Mouse (Mus musculus) testis, postnatal 10 days (tissue): Measurements from ENCODE around the gene Entpd3.
"Not testable (repeated sequence)": the region's sequence is repeated elsewhere in the genome, so short reads cannot be mapped to it uniquely, and the experiment has no call there.

Experiments
- DNase-seq: peaks from one replicate; pipeline ENCODE4 v3.0.0; 2021; ENCODE audit warnings: low spot score

Entpd3 gene

DNA sequence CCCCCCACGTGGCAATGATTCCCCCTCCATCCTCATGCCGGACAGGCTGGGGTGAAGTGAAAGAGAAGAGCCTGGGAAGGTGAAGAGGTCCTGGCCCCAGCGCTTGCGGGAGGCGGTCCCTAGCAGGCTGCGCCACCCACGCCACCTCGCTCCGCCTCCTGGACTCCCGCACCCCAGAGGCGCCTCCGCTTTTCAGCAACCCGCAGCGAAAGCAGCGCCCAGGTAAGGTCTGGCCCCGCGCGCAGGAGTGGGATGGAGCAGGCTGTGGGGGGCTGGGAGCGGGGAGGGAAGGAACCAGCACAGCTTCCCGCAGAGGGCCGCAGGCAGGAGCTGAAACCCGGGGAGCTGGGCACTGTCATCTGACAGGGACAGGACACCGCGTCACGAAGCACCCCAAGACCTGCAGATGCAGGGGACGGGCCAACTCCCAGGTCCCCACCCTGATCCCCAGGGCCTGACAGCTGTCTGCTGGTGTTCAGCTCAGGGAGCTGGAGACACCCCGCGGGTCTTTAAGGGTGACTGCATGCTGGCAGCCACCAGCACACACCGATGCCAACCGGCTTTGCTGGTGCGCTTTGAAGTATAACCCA, at the start of gene Entpd3:
Gene Entpd3 (plus strand): TSS at position 157 of the 590 bp plus-strand sequence.
- DNase-seq: peak; percentile 52

DNA sequence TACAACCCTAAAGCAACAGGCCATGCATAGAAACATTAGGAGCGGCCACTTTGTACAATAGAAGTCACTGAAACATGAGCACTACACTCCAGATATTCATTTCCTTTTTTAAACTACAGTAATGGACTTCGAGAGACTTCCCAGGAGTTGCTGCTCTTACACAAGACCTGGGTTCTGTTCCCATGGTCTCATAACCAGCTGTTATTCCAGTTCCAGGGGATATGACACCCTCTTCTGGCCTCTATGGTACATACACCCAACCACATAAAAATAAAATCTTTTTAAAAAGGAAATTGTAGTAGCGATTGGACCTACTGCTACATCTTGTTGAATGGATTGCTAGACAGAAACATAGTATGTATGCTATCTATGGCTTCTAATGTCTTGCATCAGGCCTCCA, 48.1 kb upstream of the Entpd3 start:
- DNase-seq: no peak

DNA sequence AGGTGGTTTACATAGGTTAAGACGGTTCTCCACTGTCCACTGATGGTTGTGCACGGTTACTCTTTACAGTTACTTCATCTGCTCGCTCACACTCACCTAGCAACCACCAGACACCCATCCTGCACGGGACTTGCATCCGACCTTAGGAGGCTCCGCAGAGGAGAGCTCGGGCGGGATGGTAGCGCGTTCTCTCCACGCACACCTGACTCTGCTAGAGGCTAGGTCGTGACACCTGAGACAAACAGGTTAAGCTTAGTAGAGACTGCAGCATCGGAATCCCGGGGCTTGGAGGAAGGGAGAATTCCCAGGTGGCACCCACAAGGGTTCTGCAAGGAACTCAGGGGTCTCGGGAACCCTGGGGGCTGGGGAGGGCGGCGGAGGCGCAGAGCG, 47.6 kb upstream of the Entpd3 start, which contains the start of gene Eif1b:
Gene Eif1b (plus strand): TSS at position 223 of the 390 bp plus-strand sequence.
- DNase-seq: no peak

DNA sequence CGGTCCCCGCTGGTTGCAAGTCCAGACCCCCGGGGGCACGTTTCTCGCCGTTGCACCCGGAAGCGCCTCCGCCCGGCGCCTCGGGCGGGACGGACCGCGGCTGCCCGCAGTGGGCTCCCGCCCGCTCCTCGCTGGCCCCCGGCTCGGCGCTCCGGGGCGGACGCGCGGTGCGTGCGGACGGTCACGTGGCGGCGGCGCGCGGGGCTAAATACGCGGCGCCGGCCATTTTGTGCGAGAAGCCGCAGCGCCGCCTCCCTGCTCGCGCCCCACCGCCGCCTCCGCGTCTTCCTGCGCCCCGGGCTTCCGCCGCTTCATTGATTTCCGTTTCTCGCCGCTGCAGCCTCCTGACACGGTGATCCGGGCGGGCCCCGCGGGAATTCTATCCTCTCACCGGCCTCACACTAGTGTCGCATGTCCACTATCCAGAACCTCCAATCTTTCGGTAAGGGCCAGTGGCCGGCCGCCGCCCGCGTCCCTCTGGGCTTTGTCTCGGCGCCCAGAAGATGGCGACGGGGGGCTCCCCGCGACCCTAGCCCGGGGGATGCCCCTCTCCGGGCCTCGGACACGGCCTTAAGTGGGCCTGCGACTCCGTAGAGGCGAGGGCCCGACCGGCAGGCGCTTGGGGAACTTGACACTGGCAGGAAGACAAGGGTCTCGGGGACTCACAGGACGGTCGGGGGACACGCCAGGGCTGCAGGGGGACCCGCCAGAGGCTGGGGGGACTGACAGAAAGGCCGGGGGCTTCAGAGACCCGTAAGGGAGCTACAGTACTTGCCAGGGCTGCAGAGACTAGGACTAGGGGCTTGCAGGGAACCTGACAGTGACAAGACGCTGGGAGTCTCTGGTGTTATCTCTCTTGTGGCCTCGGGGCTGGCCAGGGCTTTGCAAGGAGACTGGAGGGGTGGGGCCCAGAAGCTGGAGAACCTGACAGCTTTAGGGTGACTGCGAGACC, 46.9 kb upstream of the Entpd3 start:
- DNase-seq: peak; percentile 87

DNA sequence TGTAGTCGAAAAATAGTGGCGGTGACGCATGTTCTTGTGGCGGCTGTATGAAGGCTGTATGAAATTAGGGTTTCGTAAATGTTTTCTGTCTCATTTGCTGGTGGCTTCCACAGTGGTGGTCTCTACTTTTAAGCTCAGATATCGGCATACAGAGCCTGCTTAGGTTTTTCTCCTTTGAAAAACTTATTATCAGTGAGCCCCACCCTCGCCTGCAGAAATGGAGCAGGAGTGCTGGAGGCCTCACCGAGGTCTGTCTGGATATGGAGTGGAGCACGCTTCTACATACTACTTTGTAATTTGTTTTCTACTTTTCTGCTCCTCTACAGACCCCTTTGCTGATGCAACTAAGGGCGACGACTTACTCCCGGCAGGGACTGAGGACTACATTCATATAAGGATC, 45.8 kb upstream of the Entpd3 start:
- DNase-seq: no peak

DNA sequence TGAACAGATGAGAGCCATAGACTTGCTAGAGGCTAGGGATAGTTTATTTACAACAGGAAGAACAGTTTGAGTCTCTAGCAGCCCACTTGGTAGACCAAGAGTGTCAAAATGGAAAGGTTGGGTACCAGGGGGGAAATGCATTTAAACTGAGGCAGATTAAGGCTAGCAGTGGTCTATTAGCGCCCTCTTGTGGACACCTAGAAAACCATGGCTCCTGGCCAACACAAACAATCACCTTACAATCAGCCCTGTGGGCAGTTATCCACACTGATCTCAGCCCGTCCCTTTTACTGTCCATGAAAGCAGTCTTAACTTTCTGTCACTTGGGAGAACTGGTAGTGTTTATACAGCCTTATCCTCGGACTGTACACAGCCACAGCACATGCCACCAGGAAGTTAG, 42.9 kb upstream of the Entpd3 start:
- peak; percentile 73 for DNase-seq

DNA sequence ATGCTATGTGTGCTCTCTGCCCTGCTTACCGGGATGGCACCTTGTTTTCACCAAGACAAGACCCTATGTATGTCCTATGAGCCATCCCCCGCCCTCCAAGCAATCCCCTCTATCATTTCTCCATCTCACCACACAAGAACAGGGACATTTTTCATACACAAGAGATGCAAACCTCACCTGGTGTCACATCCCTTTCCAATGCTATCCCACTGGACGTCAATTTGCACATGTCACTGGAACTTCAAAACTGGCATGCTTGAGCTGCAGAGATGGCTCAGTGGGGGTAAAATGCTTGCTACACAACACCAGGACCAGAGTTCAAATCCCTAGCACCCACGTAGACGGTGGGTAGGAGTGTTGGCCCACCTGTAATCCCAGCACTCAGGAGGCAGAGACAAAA, 41.6 kb upstream of the Entpd3 start:
- DNase-seq: no peak

DNA sequence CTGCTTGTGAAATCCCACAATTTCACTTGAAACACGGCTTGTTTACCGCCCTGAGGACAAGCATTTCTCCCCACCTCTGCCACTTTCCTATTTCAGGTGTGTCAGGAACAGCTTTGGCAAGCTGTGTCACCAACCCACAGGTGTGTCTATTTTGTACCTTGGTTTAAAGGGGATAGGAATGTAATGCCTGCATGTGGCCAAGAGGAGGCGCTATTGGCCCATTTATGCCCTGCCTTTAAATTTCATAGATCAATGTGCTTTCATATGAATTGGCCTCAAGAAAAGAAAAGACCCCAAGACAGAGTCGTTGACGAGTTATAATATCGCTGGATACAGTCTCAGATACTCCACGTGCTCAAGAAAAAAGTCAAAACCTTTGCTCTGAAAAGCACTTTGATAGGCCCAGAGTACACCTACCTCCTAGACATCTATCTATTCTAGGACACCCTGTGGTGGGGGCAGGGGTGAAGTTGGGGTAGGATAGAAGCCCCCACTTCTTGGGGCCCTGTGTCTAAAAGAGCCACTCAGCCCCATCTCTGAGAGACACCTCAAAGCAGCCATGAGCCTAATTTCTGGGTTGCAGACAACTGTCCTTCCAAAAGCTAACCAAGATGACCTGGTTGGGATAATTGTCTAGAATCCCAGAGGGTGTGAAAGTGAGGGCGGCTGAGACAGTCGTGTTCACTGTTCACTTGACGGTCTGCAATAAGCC, 38.3 kb upstream of the Entpd3 start:
- no peak for DNase-seq

DNA sequence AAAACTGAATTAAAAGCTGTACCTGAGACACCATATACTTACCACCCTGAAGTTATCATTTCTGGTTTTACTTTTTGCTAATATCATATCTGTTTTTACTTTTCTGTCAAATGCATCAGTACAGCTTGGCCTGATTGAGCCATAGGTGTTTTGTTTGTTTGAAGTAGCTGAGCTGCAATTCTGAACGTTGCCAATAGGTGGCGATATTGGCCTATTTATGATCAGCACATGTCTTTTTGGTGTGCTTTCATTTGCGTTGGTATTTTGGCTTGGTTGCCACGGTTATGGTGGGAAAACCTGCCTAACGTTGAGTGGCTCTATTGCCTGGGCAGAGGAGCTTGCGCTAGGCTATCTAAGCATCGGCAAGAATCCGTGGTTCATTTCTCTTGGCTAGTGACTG, 37.6 kb upstream of the Entpd3 start:
- DNase-seq: peak; percentile 88

DNA sequence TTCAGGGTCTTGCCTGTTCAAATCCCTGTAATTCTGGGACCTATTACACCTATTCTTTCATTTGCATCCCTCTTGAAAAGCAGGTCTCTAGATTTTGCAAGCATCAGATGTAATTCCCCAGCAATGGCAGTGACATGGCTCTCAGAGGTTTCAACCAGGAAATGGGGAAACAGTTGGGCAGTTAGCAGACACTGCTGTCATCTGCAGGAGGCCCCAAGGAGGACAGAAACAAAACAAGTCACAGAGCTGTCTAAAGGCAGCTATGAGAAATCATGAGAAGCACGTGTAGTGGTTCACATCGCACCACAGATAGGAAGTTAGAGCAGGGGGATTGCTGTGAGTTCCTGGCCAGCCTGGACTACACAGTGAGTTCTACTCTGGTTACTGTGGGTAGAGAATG, 35.2 kb upstream of the Entpd3 start:
- DNase-seq: no peak

DNA sequence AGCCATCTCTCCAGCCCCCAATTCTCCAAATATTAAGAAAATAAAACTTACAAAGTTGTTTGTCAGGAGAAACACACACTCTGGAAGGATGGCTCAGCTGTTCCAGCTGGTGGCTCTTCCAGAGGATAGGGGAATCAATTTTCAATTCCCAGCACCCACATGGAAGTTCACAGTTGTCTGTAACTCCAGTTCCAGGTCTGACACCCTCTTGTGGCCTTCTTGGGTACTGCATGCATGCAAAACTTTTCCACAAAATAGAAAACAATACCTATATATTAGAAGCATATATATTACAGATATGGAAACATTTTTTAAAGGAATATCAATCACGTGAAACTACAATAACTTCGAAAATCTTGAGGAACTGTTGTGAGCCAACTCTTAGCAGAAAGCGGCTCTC, 27.8 kb upstream of the Entpd3 start:
- DNase-seq: no peak

DNA sequence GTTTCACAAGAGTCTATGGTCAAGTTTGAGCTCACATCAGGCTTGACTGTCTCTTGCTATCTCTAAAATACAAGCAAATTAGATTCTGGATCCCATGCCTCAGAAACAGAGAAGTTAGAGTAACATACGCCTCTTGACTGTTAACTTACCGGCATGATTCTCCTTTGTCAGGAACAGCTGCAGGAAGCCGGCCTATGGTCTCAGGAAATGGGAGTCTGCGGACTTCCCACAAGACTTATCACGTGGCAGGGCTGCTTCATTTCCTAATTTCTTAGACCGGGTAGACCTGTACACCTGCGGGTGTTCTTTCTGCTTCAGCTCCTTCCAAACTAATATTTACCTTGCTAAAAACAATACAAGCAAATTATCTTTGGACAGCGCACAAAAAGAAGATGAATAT, 22.9 kb upstream of the Entpd3 start:
- no peak for DNase-seq

DNA sequence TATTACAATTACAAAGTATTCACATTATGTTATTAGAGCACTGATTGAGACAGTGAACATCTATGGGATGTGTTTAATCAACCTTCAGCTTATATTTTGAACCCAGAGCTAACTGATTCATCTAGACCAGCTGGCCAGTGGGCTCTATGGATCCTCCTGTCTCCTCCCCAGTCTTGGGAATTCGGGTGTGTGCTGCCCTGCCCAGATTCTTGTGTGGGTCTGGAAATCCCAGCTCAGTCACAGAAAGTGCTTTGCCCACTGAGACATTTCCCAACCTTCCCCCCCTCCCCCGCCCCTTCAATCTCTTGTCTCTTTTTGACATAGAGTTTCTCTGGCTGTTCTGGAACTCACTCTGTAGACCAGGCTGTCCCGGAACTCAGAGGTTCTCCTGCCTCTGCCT, 20.7 kb upstream of the Entpd3 start:
- no peak for DNase-seq

DNA sequence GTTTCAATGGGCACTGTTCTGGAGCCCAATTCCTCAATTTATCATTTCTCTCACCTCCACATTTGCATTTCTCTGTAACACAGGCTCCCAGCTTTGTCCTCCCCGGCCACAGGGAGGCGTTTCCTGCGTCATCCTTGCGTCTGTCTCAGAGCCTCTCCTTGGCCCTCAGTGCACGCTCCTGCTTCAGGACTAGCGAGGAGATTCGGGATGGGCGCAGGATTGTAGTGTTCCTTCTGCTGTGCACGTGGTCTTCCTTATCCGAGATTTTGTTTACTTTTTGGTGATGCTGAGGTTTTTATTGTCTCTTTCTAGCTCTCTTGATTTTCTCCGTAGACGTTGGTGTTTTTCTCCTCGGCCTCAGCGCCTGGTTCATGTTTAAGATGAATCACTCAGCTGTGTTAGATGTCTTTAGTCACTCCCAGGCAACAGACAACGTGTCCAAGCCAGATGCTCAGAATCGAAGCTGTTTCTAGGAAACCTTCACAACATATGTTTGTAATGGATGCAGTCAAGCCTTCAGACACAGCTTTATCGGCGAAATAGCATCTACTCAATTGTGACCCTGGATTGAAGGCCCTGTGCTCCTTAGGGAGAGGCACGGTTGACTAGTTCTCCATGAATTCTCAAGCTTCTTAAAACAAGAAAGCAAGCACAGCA, 20.0 kb upstream of the Entpd3 start:
- no peak for DNase-seq

DNA sequence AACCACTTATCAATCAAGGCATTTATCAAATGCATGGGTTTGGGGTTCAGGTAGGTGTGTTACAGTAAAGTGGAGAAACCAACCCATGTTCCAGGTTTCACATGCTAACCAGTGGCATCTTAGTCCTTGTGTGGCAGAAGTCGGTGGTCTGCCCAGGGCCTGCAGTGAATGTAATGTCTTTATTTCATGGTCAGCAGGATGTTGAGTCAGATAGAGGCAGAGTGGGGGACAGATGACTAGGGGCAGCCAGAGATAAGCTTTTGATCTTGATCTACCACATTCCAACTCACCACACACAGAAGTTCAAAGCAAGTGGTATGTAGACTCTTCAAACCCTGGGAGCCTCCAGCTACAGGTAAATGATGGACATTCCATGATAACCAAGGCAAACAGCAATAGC, 18.5 kb upstream of the Entpd3 start:
- DNase-seq: no peak

DNA sequence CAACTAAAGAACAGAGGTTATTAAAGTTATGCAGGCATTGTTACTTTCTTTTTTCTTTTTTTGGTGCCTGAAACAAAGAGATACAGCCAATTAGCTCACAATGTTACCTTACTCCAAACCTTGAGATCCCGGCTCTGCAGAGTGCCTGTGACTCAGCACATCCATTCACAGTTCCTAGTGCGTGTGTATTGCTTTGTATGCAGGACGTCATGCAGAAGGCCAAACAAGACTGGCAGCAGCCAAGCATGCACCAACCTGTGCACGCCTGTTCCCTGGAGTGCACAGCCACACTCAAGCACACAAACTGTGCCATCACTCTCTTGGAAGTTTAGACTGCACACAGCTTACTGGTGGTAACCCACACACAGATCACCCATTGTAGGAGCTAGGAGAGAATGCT, 12.3 kb upstream of the Entpd3 start:
- no peak for DNase-seq

DNA sequence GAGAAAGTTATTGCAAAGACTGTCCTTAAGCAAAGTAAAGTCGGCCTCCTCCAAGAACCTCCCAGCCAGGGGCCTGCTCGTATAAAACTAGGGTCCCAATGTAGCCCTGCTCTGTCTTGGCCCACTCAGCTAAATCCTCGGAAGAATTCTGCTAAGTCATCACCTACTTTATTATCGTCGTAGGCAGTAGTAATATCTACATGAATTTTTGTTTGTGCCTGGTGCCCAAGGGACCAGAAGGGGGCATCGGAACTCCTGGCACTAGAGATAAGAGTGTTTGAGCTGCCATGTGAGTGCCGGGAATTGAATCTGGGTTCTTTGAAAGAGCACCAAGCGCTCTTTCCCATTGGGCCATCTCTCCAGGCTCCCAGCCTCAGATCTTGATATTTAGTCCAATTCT, 11.7 kb upstream of the Entpd3 start:
- DNase-seq: no peak

DNA sequence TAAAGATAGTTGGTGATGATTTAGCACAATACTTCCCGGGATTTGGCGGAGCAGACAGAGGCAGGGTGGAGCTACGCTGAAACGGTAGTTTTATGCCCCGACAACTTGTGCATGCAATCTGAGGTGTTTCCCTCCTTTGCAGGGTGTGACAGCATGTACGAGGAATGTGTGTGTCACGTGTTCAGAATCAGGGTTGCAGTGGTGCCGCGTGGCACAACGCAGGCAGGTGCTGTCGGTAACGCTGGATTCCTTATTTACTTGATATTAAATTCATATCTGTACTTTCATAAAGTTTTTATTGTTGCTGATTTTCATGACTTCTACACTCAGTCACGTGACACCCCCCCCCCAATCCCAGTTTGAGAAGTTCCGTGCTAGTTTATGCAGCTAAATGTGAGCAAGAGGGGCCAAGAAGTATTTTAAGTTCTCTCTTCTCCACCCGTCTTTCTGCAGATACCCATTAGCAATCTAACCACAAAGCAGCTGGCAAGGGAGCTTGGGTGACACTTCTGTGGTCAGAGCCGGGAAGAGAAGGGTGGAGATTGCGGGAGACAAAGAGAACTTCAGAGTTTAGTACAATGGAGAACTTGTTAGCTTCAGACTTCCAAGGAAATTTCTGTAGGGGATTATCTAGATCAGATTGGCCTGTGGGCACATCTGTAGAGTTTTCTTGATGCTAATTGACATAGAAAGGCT, 10.7 kb upstream of the Entpd3 start:
- no peak for DNase-seq

DNA sequence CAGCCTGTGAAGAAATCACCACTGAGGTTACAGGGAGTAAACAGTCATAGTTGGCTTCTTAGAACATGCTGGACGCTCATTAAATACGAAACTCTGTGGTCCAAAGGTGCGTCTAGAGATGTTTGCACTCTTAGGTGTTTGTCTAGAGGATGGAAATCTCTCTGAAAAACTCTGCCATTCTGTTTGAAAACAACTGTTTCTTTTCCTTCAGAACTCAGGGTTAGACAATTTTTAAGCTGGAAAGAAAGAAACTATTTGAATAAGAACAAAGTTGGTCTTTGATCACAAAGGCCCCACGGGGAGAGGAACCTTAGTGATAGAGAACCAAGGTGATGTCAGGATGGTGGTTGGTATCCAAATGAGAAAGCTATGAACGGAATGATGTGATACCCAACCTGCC, 9.1 kb upstream of the Entpd3 start:
- no peak for DNase-seq

DNA sequence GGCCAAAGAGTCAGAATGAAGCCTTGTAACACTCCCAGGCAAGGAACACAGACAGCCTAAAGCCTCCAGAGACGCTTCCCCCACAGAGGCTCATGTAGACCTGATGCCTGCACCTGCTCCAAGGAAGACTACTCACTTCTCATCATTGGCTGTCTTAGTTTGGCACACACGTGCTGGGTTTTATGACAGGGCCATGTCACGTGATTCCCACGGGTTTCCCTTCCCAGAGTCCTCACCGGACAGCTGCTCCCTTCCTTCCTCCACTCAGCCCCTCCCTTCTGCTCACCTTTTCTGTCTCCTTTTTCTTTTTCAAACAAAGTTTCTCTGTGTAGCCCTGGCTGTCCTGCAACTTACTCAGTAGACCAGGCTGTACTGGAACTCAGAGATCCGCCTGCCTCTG, 7.6 kb upstream of the Entpd3 start:
- DNase-seq: no peak

DNA sequence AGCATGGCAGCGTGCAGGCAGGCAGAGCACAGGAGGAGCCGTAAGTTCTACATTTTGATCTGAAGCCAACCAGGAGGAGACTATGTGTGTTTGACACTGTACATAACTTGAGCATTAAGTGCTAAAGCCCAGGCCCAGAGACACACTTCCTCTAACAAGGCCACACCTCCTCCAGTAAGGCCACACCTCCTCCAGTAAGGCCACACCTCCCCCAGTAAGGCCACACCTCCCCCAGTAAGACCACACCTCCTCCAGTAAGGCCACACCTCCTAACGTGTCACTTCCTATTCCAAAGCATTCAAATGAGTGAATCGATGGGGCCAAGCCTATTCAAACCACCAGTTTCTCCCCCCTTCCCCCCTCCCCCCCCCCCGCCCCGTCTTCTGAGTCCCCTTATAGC, 6.9 kb upstream of the Entpd3 start:
- no peak for DNase-seq

DNA sequence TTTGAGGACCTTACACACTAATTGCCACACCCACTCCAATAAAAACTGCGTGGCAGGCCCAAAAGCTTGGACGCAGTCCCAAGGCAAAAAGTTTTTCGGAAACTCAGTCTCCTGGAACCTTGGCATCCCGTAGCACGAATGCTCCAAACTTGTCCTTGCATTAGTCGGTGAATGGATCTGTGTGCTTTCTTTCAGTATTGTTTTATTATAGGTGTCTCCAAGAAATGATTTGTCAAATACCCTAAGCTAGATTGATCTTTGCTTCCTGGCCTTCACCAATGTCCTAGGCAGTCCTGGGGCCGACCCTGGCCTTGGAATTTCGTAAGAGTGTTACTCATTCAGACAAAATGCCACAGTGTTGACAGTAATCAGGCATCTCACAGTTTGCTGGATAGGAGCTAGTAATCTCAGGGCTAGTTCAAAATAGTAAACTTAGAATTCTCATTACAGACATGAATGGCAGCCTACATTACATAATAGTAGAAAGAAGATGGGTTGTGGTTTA, 6.1 kb upstream of the Entpd3 start:
- not testable (repeated sequence) for DNase-seq
